Mouse (Mus musculus) lung, adult 2 months (tissue): Measurements from ENCODE around the gene Cacna1h.

Source experiments
- CTCF ChIP-seq: fragments of 200-500 bp; IDR thresholded peaks from 2 replicates; pipeline ENCODE4 v1.5.1; 2011; ENCODE audit warnings: mild to moderate bottlenecking, low read length, control low read depth; ENCODE audit not compliant: insufficient read depth
- POLR2A ChIP-seq: fragments of 200-500 bp; IDR thresholded peaks from 2 replicates; pipeline ENCODE4 v1.6.1; 2011; ENCODE audit warnings: low read depth, mild to moderate bottlenecking, control low read depth, low read length, borderline replicate concordance; ENCODE audit errors: extremely low read depth

GRCm38 (mm10) chr17:25394526-25394925, 39.1 kb downstream of the Cacna1h start:
- TF ChIP-seq CTCF (no peak), POLR2A (no peak)
